Mouse (Mus musculus) G1E (cell line): ENCODE results near the gene Plb1.

Experiments used
- CTCF ChIP-seq: IDR thresholded peaks from 2 replicates; pipeline ENCODE4 v1.5.1; 2012; ENCODE audit warnings: low read depth, low read length, inconsistent platforms, mixed read lengths
- GATA1 ChIP-seq: IDR thresholded peaks from 2 replicates; pipeline ENCODE4 v1.6.1; 2012; ENCODE audit warnings: borderline replicate concordance, low read length, inconsistent platforms, mixed read lengths
- GATA2 ChIP-seq: IDR thresholded peaks from 2 replicates; pipeline ENCODE4 v1.6.1; 2012; ENCODE audit warnings: low read depth, low read length, inconsistent platforms, borderline replicate concordance

GRCm38 (mm10) chr5:32309714-32310113, 77.2 kb downstream of the Plb1 start:
- TF ChIP-seq CTCF: no peak
- TF ChIP-seq GATA2: no peak
- no peak for TF ChIP-seq GATA1
